Mouse (Mus musculus) CH12.LX (cell line): Measurements from ENCODE around the gene Irf8.

Source experiments
- CTCF ChIP-seq, 2 experiments: IDR thresholded peaks in 1 of 2; conservative IDR thresholded peaks in 1 of 2; 2 replicates each; pipeline ENCODE4 v1.5.1; 2011 to 2012; ENCODE audit warnings: low read depth in 2 of 2, low read length in 2 of 2, improper control_type of control experiment in 1 of 2, inconsistent platforms in 1 of 2, mild to moderate bottlenecking in 1 of 2, moderate library complexity in 1 of 2
- E2F4 ChIP-seq: IDR thresholded peaks from 2 replicates; pipeline ENCODE4 v1.6.1; 2011; ENCODE audit warnings: low read depth, low read length, improper control_type of control experiment; ENCODE audit not compliant: insufficient replicate concordance
- JUN ChIP-seq: IDR thresholded peaks from 2 replicates; pipeline ENCODE4 v1.6.1; 2011; ENCODE audit warnings: low read depth, mild to moderate bottlenecking, low read length, improper control_type of control experiment, moderate library complexity; ENCODE audit not compliant: insufficient read depth
- MAZ ChIP-seq: IDR thresholded peaks from 2 replicates; pipeline ENCODE4 v1.6.1; 2012; ENCODE audit warnings: low read depth, mild to moderate bottlenecking, inconsistent platforms, low read length, improper control_type of control experiment, moderate library complexity
- MEF2A ChIP-seq: IDR thresholded peaks from 2 replicates; pipeline ENCODE4 v1.6.1; 2014; ENCODE audit warnings: low read depth, mild to moderate bottlenecking, inconsistent platforms, low read length, improper control_type of control experiment, borderline replicate concordance
- POLR2A ChIP-seq: IDR thresholded peaks from 2 replicates; pipeline ENCODE4 v1.6.1; 2011; ENCODE audit warnings: low read depth, mild to moderate bottlenecking, improper control_type of control experiment, low read length
- USF2 ChIP-seq: conservative IDR thresholded peaks from 2 replicates; pipeline ENCODE4 v1.6.1; 2011; ENCODE audit warnings: low read depth, low read length, improper control_type of control experiment
- ZC3H11A ChIP-seq: IDR thresholded peaks from 2 replicates; pipeline ENCODE4 v1.6.1; 2012; ENCODE audit warnings: low read depth, mild to moderate bottlenecking, inconsistent platforms, low read length, improper control_type of control experiment
- ZMIZ1 ChIP-seq: IDR thresholded peaks from 2 replicates; pipeline ENCODE4 v1.6.1; 2012; ENCODE audit warnings: low read depth, mild to moderate bottlenecking, inconsistent platforms, low read length, improper control_type of control experiment

GRCm38 (mm10) chr8:120705163-120705562, 31.0 kb upstream of the Irf8 start:
- TF ChIP-seq CTCF (conservative IDR thresholded peaks at IDR 0.05 in 1 of 2, IDR thresholded peaks at IDR 0.05 in 1 of 2; ENCODE audit: low read depth in 2 of 2, low read length in 2 of 2) (no peak), MAZ (no peak), POLR2A (no peak), ZC3H11A (no peak), JUN (no peak), E2F4 (no peak), MEF2A (no peak), ZMIZ1 (no peak), USF2 (no peak)
